Mouse (Mus musculus): ENCODE data around the gene Col4a2. TPM values are rescaled to one million over a fixed set of nuclear protein-coding genes. Genes with fewer than 3 reads are reported as not detected.
A peak's percentile ranks its signal among the peaks of the same experiment; 100 is the strongest.
"Not testable (repeated sequence)": the region's sequence is repeated elsewhere in the genome, so short reads cannot be mapped to it uniquely, and the experiment has no call there.

Col4a2 gene
- polyA plus RNA-seq, 1 experiment from 2014 or later = 52.5 TPM

DNA sequence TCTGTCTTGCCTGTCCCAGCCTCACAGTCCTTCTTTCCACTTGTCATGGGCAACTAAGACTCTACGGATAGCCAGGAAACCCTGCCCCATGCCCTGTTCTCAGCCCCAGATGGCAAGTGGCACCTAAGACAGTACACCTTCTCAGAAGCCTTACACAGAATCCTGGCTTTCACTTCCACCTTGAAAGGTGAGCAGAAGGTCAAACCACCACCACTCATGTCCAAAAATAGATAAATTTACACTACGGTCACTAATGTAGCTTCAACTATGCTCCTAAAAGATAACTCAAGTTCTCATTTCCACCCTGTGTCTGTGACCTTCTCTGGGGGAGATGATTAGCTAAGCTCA lies 150.9 kb downstream of the Col4a2 start:
- Histone ChIP-seq H3K4me2 (no peak overlapping the region), H3K4me3 (no peak overlapping the region), H3K4me1 (replicated peaks) (no peaks in the 10 kb centered on the region), H3K9me3 (no peaks in the 10 kb centered on the region), H3K27ac (replicated peaks) (no peak overlapping the region), H3K27me3 (no peaks in the 10 kb centered on the region), H3K9ac (no peak overlapping the region), H3K36me3 (no peaks in the 10 kb centered on the region)
- ATAC-seq (ENCODE audit: low read depth) = no peak
- WGBS = 90% methylated on average over 2 of the region's 2 CpGs

GRCm38 (mm10) chr8:11463889-11464706 lies 151.5 kb downstream of the Col4a2 start:
- Histone ChIP-seq H3K4me2 (no peak overlapping the region), H3K27me3 (no peaks in the 10 kb centered on the region), H3K9me3 (no peaks in the 10 kb centered on the region), H3K27ac (replicated peaks) (no peak overlapping the region), H3K4me3 (no peak overlapping the region), H3K9ac (no peak overlapping the region), H3K4me1 (replicated peaks) (no peaks in the 10 kb centered on the region), H3K36me3 (no peaks in the 10 kb centered on the region)
- ATAC-seq (ENCODE audit: low read depth) = no peak
- WGBS = 81% methylated on average over 12 of the region's 12 CpGs

DNA sequence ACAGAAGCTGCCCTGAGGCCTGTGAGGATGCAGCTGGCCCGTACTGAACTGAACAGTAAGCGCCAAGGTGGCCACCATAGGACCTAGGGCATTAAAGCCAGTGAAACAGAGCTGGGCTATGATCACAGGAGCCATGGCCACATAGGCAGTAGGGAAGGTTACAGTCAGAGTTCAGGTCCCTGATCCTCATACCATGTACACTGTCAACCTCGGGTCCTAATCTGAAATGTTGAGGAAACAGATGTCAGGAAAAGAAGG lies 152.0 kb downstream of the Col4a2 start:
- no peaks in the 10 kb centered on the region for H3K4me1 ChIP-seq (replicated peaks)
- ATAC-seq (ENCODE audit: low read depth) = no peak
- no peaks in the 10 kb centered on the region for H3K27me3 ChIP-seq
- no peak overlapping the region for H3K4me2 ChIP-seq
- H3K9me3 ChIP-seq = no peaks in the 10 kb centered on the region
- no peak overlapping the region for H3K27ac ChIP-seq (replicated peaks)
- H3K9ac ChIP-seq = no peak overlapping the region
- no peaks in the 10 kb centered on the region for H3K36me3 ChIP-seq
- 84% methylated on average over 3 of the region's 3 CpGs for WGBS
- no peak overlapping the region for H3K4me3 ChIP-seq

DNA sequence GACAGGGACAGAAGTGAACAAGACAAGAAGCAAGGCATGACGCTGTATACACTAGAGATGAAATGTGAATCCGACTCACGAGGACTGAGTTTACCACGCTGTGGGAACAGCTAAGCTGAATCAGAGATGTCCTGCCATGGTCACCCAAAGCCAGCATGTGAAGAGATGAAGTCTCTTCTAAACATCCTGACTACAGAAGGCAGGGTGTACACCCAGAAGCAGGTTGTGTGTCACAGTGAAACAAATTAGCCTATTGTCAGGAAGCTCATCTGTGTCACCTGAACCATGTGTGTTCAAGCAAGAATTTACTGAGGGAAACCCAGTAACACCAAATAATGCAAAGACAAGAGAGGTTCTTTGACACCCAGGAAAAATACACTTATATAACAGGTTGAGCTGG lies 153.0 kb downstream of the Col4a2 start:
- Histone ChIP-seq H3K27ac (replicated peaks) (no peak overlapping the region), H3K9me3 (no peaks in the 10 kb centered on the region), H3K4me2 (no peak overlapping the region), H3K9ac (no peak overlapping the region), H3K27me3 (no peaks in the 10 kb centered on the region), H3K36me3 (no peaks in the 10 kb centered on the region), H3K4me3 (no peak overlapping the region), H3K4me1 (replicated peaks) (no peaks in the 10 kb centered on the region)
- 93% methylated on average over 4 of the region's 4 CpGs for WGBS
- ATAC-seq (ENCODE audit: low read depth) = no peak

DNA sequence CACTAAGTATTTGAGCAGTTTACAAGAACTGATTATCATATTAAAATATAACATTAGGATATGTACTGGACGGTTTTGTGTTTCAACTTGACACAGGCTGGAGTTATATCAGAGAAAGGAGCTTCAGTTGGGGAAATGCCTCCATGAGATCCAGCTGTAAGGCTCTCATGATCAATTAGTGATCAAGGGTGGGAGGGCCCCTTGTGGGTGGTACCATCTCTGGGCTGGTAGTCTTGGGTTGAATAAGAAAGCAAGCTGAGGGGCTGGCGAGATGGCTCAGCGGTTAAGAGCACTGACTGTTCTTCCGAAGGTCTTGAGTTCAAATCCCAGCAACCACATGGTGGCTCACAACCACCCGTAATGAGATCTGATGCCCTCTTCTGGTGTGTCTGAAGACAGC lies 153.9 kb downstream of the Col4a2 start:
- H3K9ac ChIP-seq; H3K9me3 ChIP-seq; H3K4me3 ChIP-seq; H3K4me2 ChIP-seq; H3K27ac ChIP-seq (replicated peaks); H3K36me3 ChIP-seq; H3K27me3 ChIP-seq; H3K4me1 ChIP-seq (replicated peaks); ATAC-seq (ENCODE audit: low read depth): not testable (repeated sequence)
- WGBS = 90% methylated on average over 5 of the region's 5 CpGs

GRCm38 (mm10) chr8:11469095-11469494 lies 156.5 kb downstream of the Col4a2 start:
- Histone ChIP-seq H3K4me2 (no peak overlapping the region), H3K27ac (replicated peaks) (no peak overlapping the region), H3K4me3 (no peak overlapping the region), H3K27me3 (peaks cover 13% of the 10 kb centered on the region), H3K9ac (no peak overlapping the region), H3K9me3 (no peaks in the 10 kb centered on the region), H3K36me3 (no peaks in the 10 kb centered on the region), H3K4me1 (replicated peaks) (no peaks in the 10 kb centered on the region)
- no peak for ATAC-seq (ENCODE audit: low read depth)
- 0% methylated on average over 3 of the region's 3 CpGs for WGBS

GRCm38 (mm10) chr8:11470694-11471093 lies 158.1 kb downstream of the Col4a2 start:
- no peaks in the 10 kb centered on the region for H3K4me1 ChIP-seq (replicated peaks)
- H3K4me2 ChIP-seq = no peak overlapping the region
- no peaks in the 10 kb centered on the region for H3K36me3 ChIP-seq
- H3K27ac ChIP-seq (replicated peaks) = no peak overlapping the region
- no peaks in the 10 kb centered on the region for H3K9me3 ChIP-seq
- ATAC-seq (ENCODE audit: low read depth) = no peak
- peaks cover 28% of the 10 kb centered on the region for H3K27me3 ChIP-seq
- H3K4me3 ChIP-seq = no peak overlapping the region
- no peak overlapping the region for H3K9ac ChIP-seq
- 85% methylated on average over 7 of the region's 7 CpGs for WGBS

- Histone ChIP-seq H3K27me3 (peaks cover 34% of the 10 kb centered on the region), H3K9ac (no peak overlapping the region), H3K4me1 (replicated peaks) (peaks cover 1% of the 10 kb centered on the region; the same call in 1 of the 2 replicates), H3K36me3 (no peaks in the 10 kb centered on the region), H3K27ac (replicated peaks) (no peak overlapping the region), H3K9me3 (no peaks in the 10 kb centered on the region), H3K4me2 (no peak overlapping the region), H3K4me3 (no peak overlapping the region)
- ATAC-seq (ENCODE audit: low read depth) = no peak
- WGBS = 55% methylated on average over 8 of the region's 8 CpGs
Measured at GRCm38 (mm10) chr8:11471309-11471708, 158.7 kb downstream of the Col4a2 start.

GRCm38 (mm10) chr8:11473072-11473471 lies 160.5 kb downstream of the Col4a2 start:
- Histone ChIP-seq H3K9me3 (no peaks in the 10 kb centered on the region), H3K27me3 (peaks cover 52% of the 10 kb centered on the region), H3K36me3 (no peaks in the 10 kb centered on the region), H3K9ac (no peak overlapping the region), H3K4me1 (replicated peaks) (peaks cover 17% of the 10 kb centered on the region), H3K4me3 (no peak overlapping the region), H3K4me2 (no peak overlapping the region), H3K27ac (replicated peaks) (no peak overlapping the region)
- ATAC-seq (ENCODE audit: low read depth) = no peak
- 38% methylated on average over 4 of the region's 4 CpGs for WGBS

DNA sequence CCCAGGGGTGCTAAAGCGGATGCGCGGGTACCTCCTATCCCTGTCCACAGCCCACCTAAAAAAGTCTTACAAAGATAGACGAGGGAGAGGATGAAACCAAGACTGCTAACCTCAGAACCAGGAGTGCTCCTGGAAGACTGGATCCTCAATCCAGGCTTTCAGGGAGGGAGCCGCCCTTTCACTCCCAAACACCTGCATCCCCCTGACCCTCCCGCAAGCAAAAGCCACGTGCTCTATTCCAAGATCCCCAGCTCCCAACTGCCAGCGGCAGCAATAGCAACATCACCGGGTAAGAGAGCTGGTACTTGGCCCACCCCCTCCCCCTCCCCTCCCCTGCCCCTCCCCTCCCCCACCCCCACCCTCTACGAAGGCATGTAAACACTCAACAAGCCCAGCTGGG lies 162.8 kb downstream of the Col4a2 start:
- Histone ChIP-seq H3K9me3 (no peaks in the 10 kb centered on the region), H3K4me3 (no peak overlapping the region), H3K27ac (replicated peaks) (no peak overlapping the region), H3K9ac (no peak overlapping the region), H3K27me3 (peaks cover 75% of the 10 kb centered on the region), H3K36me3 (no peaks in the 10 kb centered on the region), H3K4me1 (replicated peaks) (peaks cover 26% of the 10 kb centered on the region), H3K4me2 (no peak overlapping the region)
- no peak for ATAC-seq (ENCODE audit: low read depth)
- 9% methylated on average over 9 of the region's 10 CpGs for WGBS

GRCm38 (mm10) chr8:11475876-11476275 lies 163.3 kb downstream of the Col4a2 start:
- Histone ChIP-seq H3K27me3 (peaks cover 80% of the 10 kb centered on the region), H3K9ac (no peak overlapping the region), H3K9me3 (no peaks in the 10 kb centered on the region), H3K4me3 (no peak overlapping the region), H3K36me3 (no peaks in the 10 kb centered on the region), H3K4me2 (no peak overlapping the region), H3K27ac (replicated peaks) (no peak overlapping the region), H3K4me1 (replicated peaks) (peaks cover 26% of the 10 kb centered on the region)
- 4% methylated on average over 2 of the region's 2 CpGs for WGBS
- ATAC-seq (ENCODE audit: low read depth) = no peak

DNA sequence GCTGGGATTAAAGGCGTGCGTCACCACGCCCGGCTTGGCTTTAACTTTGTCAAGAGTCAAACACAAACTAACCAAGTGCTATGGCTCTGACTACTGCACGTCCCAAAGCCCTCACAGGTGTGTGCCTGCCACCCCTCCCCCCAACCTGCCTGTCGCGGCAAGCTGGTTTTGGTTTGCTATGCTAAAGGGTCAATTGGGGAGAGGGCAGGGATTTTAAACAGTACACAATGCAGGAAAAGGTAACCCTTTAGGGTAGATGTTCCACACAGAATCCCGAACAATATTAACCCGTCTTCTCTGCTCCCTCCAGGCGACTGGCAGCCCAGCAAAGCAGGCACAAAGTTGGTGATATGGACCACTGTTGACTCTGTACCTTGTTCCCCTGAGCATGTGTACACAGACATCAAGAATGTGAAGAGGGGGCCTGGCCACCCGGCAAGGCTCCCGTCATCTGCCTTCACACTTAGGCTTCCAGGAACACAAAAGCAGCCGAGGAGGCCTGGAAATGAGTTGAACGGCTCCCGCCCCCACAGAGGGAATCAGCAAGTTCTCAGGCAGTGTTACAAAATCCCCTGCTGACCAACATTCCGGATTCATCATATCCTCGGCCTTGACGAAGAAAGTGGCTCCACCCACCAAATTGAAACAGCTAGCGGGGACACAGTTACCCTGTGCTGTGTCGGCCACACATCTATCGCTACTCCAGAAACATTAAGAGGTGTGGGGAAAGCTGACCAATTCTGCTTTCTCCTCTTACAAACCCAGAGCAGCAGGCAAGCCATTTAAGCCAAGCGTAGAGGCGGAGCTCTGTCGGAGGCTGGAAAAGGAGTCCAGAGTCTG lies 164.0 kb downstream of the Col4a2 start:
- H3K9me3 ChIP-seq = no peaks in the 10 kb centered on the region
- H3K4me2 ChIP-seq = peak overlapping the region; percentile 97
- no peak overlapping the region for H3K9ac ChIP-seq
- H3K27me3 ChIP-seq = peaks cover 85% of the 10 kb centered on the region
- ATAC-seq (ENCODE audit: low read depth) = no peak
- peaks cover 26% of the 10 kb centered on the region for H3K4me1 ChIP-seq (replicated peaks)
- H3K36me3 ChIP-seq = no peaks in the 10 kb centered on the region
- WGBS = 7% methylated on average over 24 of the region's 24 CpGs
- no peak overlapping the region for H3K27ac ChIP-seq (replicated peaks)
- peak overlapping the region; percentile 49 for H3K4me3 ChIP-seq

Measured in neural tube, embryonic 13.5 days (tissue).